Comparison of ENCODE assay signal across 29 mouse cellular contexts in the genomic region with DNA sequence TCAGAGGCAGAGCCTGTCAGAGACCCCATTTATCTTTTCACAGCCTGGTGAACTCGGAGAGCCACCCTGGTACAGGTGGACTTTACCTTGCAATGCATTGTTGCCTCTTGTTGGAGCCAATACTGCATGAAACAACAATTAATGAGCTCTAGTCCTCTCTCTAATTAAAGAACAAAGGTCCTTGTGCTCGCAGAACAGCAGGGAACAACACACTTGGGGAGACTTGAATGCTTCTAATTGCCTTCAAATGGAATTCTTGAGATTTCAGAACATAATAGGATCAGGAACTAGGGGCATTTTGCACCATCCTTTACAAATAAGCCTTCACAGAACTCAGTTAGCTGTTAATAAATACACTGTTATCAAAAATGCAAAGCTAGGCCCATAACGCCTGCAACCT.
DNase-seq lines count a peak whose midpoint lies in the region; ATAC-seq lines count a peak whose summit lies in the region.
"Had no signal": no experiment of that assay in that cellular context is flagged by ENCODE, and none has a peak within 500 bp of the region (broad histone marks: within the 10 kb centered on the region; RNA-seq: fewer than 3 reads in every experiment).

No protein-coding gene starts in this region.

- no peak overlapping the region for H3K9ac ChIP-seq in hindbrain, embryonic 16.5 days (ENCODE audit: low read depth, low read length)
- no peak overlapping the region for H3K9ac ChIP-seq in forebrain, embryonic 14.5 days (ENCODE audit: low read length)
- H3K9ac ChIP-seq: embryonic facial prominence, embryonic 15.5 days; heart, embryonic 13.5 days; hindbrain, embryonic 12.5 days; limb, embryonic 15.5 days; liver, embryonic 15.5 days; lung, embryonic 15.5 days; neural tube, embryonic 13.5 days had no signal

- no peaks in the 10 kb centered on the region for H3K27me3 ChIP-seq in hindbrain, embryonic 10.5 days (ENCODE audit: insufficient read depth, poor library complexity, severe bottlenecking)
- no peaks in the 10 kb centered on the region for H3K27me3 ChIP-seq in hindbrain, embryonic 16.5 days (replicated peaks; ENCODE audit: control insufficient read depth, insufficient read depth, low read length)
- no peaks in the 10 kb centered on the region for H3K27me3 ChIP-seq in forebrain, embryonic 14.5 days (replicated peaks; ENCODE audit: control insufficient read depth, insufficient read depth, low read length)
- H3K27me3 ChIP-seq: embryonic facial prominence, embryonic 15.5 days; heart, embryonic 13.5 days; hindbrain, embryonic 12.5 days; limb, embryonic 15.5 days; liver, embryonic 15.5 days; lung, embryonic 15.5 days had no signal

- DNase-seq in hindbrain, embryonic 10.5 days (ENCODE audit: low spot score): no peak
- DNase-seq in kidney, postnatal 14 days: peak; percentile 5
- no peak for DNase-seq in kidney, adult 11 months
- peak; percentile 50 for DNase-seq in forebrain, embryonic 14.5 days (ENCODE audit: low spot score)
- DNase-seq in retina, embryonic 14.5 days (ENCODE audit: low spot score): peak; percentile 71
- DNase-seq in ovary, postnatal 14 days (ENCODE audit: low spot score): no peak
- DNase-seq in right cerebral cortex, postnatal 14 days: no peak
- DNase-seq: adrenal gland, adult 8-10 months; cerebellum, adult 2 months; cerebellum, postnatal 25 days; gastrocnemius, postnatal 14 days; heart, adult 11 months; heart, postnatal 14 days; layer of hippocampus, adult 9-11 months; lung, postnatal 4 days; spleen, adult 18-20 months; thymus, postnatal 14 days had no signal

- H3K4me3 ChIP-seq in hindbrain, embryonic 10.5 days: no peak overlapping the region
- H3K4me3 ChIP-seq in hindbrain, embryonic 16.5 days (ENCODE audit: low read length): no peak overlapping the region
- no peak overlapping the region for H3K4me3 ChIP-seq in forebrain, embryonic 14.5 days (ENCODE audit: low read depth, low read length)
- H3K4me3 ChIP-seq: embryonic facial prominence, embryonic 15.5 days; heart, embryonic 13.5 days; hindbrain, embryonic 12.5 days; left cerebral cortex, adult 2 months; limb, embryonic 15.5 days; liver, embryonic 15.5 days; lung, embryonic 15.5 days; myocyte; neural tube, embryonic 13.5 days had no signal

- WGBS in hindbrain, embryonic 10.5 days: 57% methylated on average over 3 of the region's 3 CpGs
- 55% methylated on average over 3 of the region's 3 CpGs for WGBS in hindbrain, embryonic 16.5 days
- 7% methylated on average over 3 of the region's 3 CpGs for WGBS in forebrain, embryonic 14.5 days

- H3K4me2 ChIP-seq in hindbrain, embryonic 16.5 days (ENCODE audit: low read length): no peak overlapping the region
- H3K4me2 ChIP-seq in forebrain, embryonic 14.5 days (ENCODE audit: low read length): no peak overlapping the region
- H3K4me2 ChIP-seq: embryonic facial prominence, embryonic 15.5 days; heart, embryonic 13.5 days; hindbrain, embryonic 12.5 days; limb, embryonic 15.5 days; liver, embryonic 15.5 days; lung, embryonic 15.5 days; neural tube, embryonic 13.5 days had no signal

- no peaks in the 10 kb centered on the region for H3K9me3 ChIP-seq in hindbrain, embryonic 10.5 days
- no peaks in the 10 kb centered on the region for H3K9me3 ChIP-seq in hindbrain, embryonic 16.5 days (ENCODE audit: control insufficient read depth, low read length)
- no peaks in the 10 kb centered on the region for H3K9me3 ChIP-seq in forebrain, embryonic 14.5 days (replicated peaks; ENCODE audit: control insufficient read depth, low read length)
- H3K9me3 ChIP-seq: embryonic facial prominence, embryonic 15.5 days; heart, embryonic 13.5 days; hindbrain, embryonic 12.5 days; limb, embryonic 15.5 days; liver, embryonic 15.5 days; lung, embryonic 15.5 days; neural tube, embryonic 13.5 days had no signal

- 0 out of 2 replicates have a peak overlapping the region, but pooled peaks have one; percentile 35 for H3K27ac ChIP-seq in hindbrain, embryonic 10.5 days
- H3K27ac ChIP-seq in hindbrain, embryonic 16.5 days (ENCODE audit: low read depth, low read length): no peak overlapping the region
- H3K27ac ChIP-seq in forebrain, embryonic 14.5 days (ENCODE audit: low read depth, low read length): no peak overlapping the region
- H3K27ac ChIP-seq: embryonic facial prominence, embryonic 15.5 days; heart, embryonic 13.5 days; hindbrain, embryonic 12.5 days; left cerebral cortex, adult 2 months; limb, embryonic 15.5 days; liver, embryonic 15.5 days; lung, embryonic 15.5 days; neural tube, embryonic 13.5 days had no signal

- no peak for ATAC-seq in hindbrain, embryonic 16.5 days
- ATAC-seq in forebrain, embryonic 14.5 days: no peak
- ATAC-seq: activated CD4-positive, CD25-positive, alpha-beta regulatory T cell, adult 4 months; midbrain, embryonic 16.5 days had no signal

- H3K4me1 ChIP-seq in hindbrain, embryonic 10.5 days (replicated peaks): peaks cover 49% of the 10 kb centered on the region
- H3K4me1 ChIP-seq in hindbrain, embryonic 16.5 days (ENCODE audit: control insufficient read depth, insufficient read depth, low read depth, low read length): peaks cover 3% of the 10 kb centered on the region
- H3K4me1 ChIP-seq in forebrain, embryonic 14.5 days (ENCODE audit: control insufficient read depth, insufficient read depth, low read length): peaks cover 16% of the 10 kb centered on the region

- no peaks in the 10 kb centered on the region for H3K36me3 ChIP-seq in hindbrain, embryonic 10.5 days
- H3K36me3 ChIP-seq in hindbrain, embryonic 16.5 days (ENCODE audit: control insufficient read depth, insufficient read depth, low read length): no peaks in the 10 kb centered on the region
- H3K36me3 ChIP-seq in forebrain, embryonic 14.5 days (ENCODE audit: control insufficient read depth, insufficient read depth, low read length): no peaks in the 10 kb centered on the region
- H3K36me3 ChIP-seq: embryonic facial prominence, embryonic 15.5 days; heart, embryonic 13.5 days; hindbrain, embryonic 12.5 days; limb, embryonic 15.5 days; liver, embryonic 15.5 days; lung, embryonic 15.5 days; neural tube, embryonic 13.5 days had no signal

Comparison
In these comparisons a context has a peak if more than half of its experiments do, and no peak if none do; other contexts are left out.
1. DNase-seq: peak in kidney, postnatal 14 days (single experiment), forebrain, embryonic 14.5 days (single experiment) and retina, embryonic 14.5 days (single experiment); none in hindbrain, embryonic 10.5 days (single experiment), kidney, adult 11 months (single experiment), ovary, postnatal 14 days (single experiment) and right cerebral cortex, postnatal 14 days (single experiment).